In genomic region chr9:83589680-83590467, GRCm38 (mm10) we compare ENCODE assay signal across 13 mouse cellular contexts. TPM values are rescaled to one million over a fixed set of nuclear protein-coding genes. Genes with fewer than 3 reads are reported as not detected.
DNase-seq lines count a peak whose midpoint lies in the region; ATAC-seq and TF ChIP-seq lines count a peak whose summit lies in the region.
"Had no signal": no experiment of that assay in that cellular context is flagged by ENCODE, and none has a peak within 500 bp of the region (broad histone marks: within the 10 kb centered on the region; RNA-seq: fewer than 3 reads in every experiment).

No protein-coding gene starts in this region.

- no peak for TF ChIP-seq CTCF in layer of hippocampus, adult 2 months (conservative IDR thresholded peaks at IDR 0.05)

- peak overlapping the region; percentile 28; the same call in 1 of the 2 replicates for H3K27ac ChIP-seq in layer of hippocampus, adult 2 months
- peak overlapping the region; percentile 62 for H3K27ac ChIP-seq in forebrain, embryonic 15.5 days (replicated peaks)
- peak overlapping the region; percentile 46; the same call in 1 of the 2 replicates for H3K27ac ChIP-seq in limb, embryonic 10.5 days
- H3K27ac ChIP-seq: liver, embryonic 12.5 days had no signal

- ATAC-seq in forebrain, embryonic 15.5 days (replicated peaks), result peak; percentile 74
- ATAC-seq: CD4-positive, CD25-positive, alpha-beta regulatory T cell, adult 4 months; liver, embryonic 12.5 days had no signal

- H3K36me3 ChIP-seq in forebrain, embryonic 15.5 days, result no peaks in the 10 kb centered on the region
- no peaks in the 10 kb centered on the region for H3K36me3 ChIP-seq in limb, embryonic 10.5 days
- no peaks in the 10 kb centered on the region for H3K36me3 ChIP-seq in myocyte (ENCODE audit: control insufficient read depth, insufficient read depth)
- H3K36me3 ChIP-seq: liver, embryonic 12.5 days had no signal

- H3K79me2 ChIP-seq in myocyte (ENCODE audit: control insufficient read depth, insufficient read depth), result no peaks in the 10 kb centered on the region

- no peak for TF ChIP-seq POLR2A in myocyte (IDR thresholded peaks at IDR 0.05; ENCODE audit: insufficient read length, low read depth)

- no peak overlapping the region for H3ac ChIP-seq in myocyte (ENCODE audit: control insufficient read depth, insufficient read length)

- peaks cover 8% of the 10 kb centered on the region for H3K4me1 ChIP-seq in forebrain, embryonic 15.5 days
- peaks cover 17% of the 10 kb centered on the region for H3K4me1 ChIP-seq in limb, embryonic 10.5 days
- H3K4me1 ChIP-seq: liver, embryonic 12.5 days had no signal

- H3K27me3 ChIP-seq in forebrain, embryonic 15.5 days, result no peaks in the 10 kb centered on the region
- no peaks in the 10 kb centered on the region for H3K27me3 ChIP-seq in limb, embryonic 10.5 days (ENCODE audit: low read depth, poor library complexity, severe bottlenecking)
- no peaks in the 10 kb centered on the region for H3K27me3 ChIP-seq in myocyte (ENCODE audit: control insufficient read depth, insufficient read depth, insufficient read length)
- H3K27me3 ChIP-seq: liver, embryonic 12.5 days; Patski had no signal

- H3K4me3 ChIP-seq in layer of hippocampus, adult 2 months, result no peak overlapping the region
- H3K4me3 ChIP-seq in forebrain, embryonic 15.5 days, result no peak overlapping the region
- no peak overlapping the region for H3K4me3 ChIP-seq in limb, embryonic 10.5 days
- H3K4me3 ChIP-seq in myocyte, result no peak overlapping the region
- H3K4me3 ChIP-seq: liver, embryonic 12.5 days had no signal

- WGBS in forebrain, embryonic 15.5 days, result 54% methylated on average over 14 of the region's 14 CpGs
- 62% methylated on average over 14 of the region's 14 CpGs for WGBS in limb, embryonic 10.5 days

- H3K4me2 ChIP-seq in forebrain, embryonic 15.5 days (replicated peaks), result no peak overlapping the region
- H3K4me2 ChIP-seq in myocyte (ENCODE audit: low read depth), result peak overlapping the region; percentile 37
- H3K4me2 ChIP-seq: liver, embryonic 12.5 days had no signal

- no peaks in the 10 kb centered on the region for H3K9me3 ChIP-seq in forebrain, embryonic 15.5 days
- no peaks in the 10 kb centered on the region for H3K9me3 ChIP-seq in limb, embryonic 10.5 days (replicated peaks)
- H3K9me3 ChIP-seq: liver, embryonic 12.5 days had no signal

- H3K9ac ChIP-seq in forebrain, embryonic 15.5 days (replicated peaks), result no peak overlapping the region
- H3K9ac ChIP-seq: liver, embryonic 12.5 days had no signal

- DNase-seq in layer of hippocampus, adult 2 months (ENCODE audit: low spot score in 2 of 2), result no peak
- no peak for DNase-seq in layer of hippocampus, adult 9-10 months (ENCODE audit: low spot score)
- no peak for DNase-seq in limb, embryonic 10.5 days (ENCODE audit: low spot score)
- no peak for DNase-seq in thymus, postnatal 25 days
- no peak for DNase-seq in left cerebral cortex, adult 8-10 months (ENCODE audit: low spot score in 2 of 2)
- DNase-seq: adrenal gland, postnatal 14 days; cerebellum, adult 11-12 months; kidney, adult 9 months had no signal

TF ChIP-seq in myocyte, 11 proteins besides CTCF, POLR2A, EP300 and RAD21:
- TF ChIP-seq MYOG (IDR thresholded peaks at IDR 0.05; ENCODE audit: control insufficient read depth in 1 of 3, insufficient read depth in 1 of 3, insufficient read length in 2 of 3, low read depth in 2 of 3) (peak in 2 of 3 experiments; percentile 32 to 55), CEBPB (IDR thresholded peaks at IDR 0.05; ENCODE audit: insufficient read depth, poor library complexity, severe bottlenecking) (no peak), MYOD1 (IDR thresholded peaks at IDR 0.05; ENCODE audit: control insufficient read depth in 1 of 3, insufficient read length in 2 of 3, low read depth in 2 of 3) (peak in 2 of 3 experiments; percentile 59 to 64)

RNA-seq across cellular contexts. Expression of gene Sh3bgrl2, which starts 41.7 kb away (rescaled TPM):
- 10 to 100 TPM; 26.1 to 28.7 TPM for total RNA-seq in layer of hippocampus, adult 2 months (2021)
- 21.4 and 21.7 TPM in 2 replicates for polyA plus RNA-seq in forebrain, embryonic 15.5 days (2015; fragmentation: Nextera tagmentation; extraction: Ambion mirVana)
- polyA plus RNA-seq in limb, embryonic 10.5 days (2016; fragmentation: Nextera tagmentation; extraction: Ambion mirVana), result 9.2 and 10.9 TPM in 2 replicates
- 4.0 TPM for polyA plus RNA-seq in myocyte (2012; fragmentation: generic; extraction: Trizol)
- 10 to 100 TPM; 33.9 to 43.8 (median 36.9) TPM for total RNA-seq in left cerebral cortex, adult 8-10 months (2022)
